Mouse (Mus musculus) kidney, postnatal 0 days (tissue): ENCODE measurements at regions not wholly inside any gene's neighbourhood (a gene's known extent, or its start where the extent isn't known, plus 50 kb on each side); places are given as distances from the start of the nearest gene placed in this dataset.

Experiments
- ATAC-seq: fragments of 200-750 bp; cut with Nextera tagmentation; replicated peaks from 2 replicates; pipeline ENCODE4 v1.8.0; 2017; ENCODE audit warnings: low read depth, moderate number of reproducible peaks, moderate TSS enrichment, moderate library complexity; ENCODE audit not compliant: low FRiP score
- DNase-seq: peaks from one replicate; pipeline ENCODE4 v3.0.0-alpha.2; 2016; ENCODE audit warnings: low spot score
- H3K27ac ChIP-seq: fragments of 300-500 bp; sonication (generic); 2 replicates; pipeline ENCODE4 v1.5.1; 2014; ENCODE audit warnings: mild to moderate bottlenecking
- H3K27me3 ChIP-seq: fragments of 300-500 bp; sonication (generic); 2 replicates; pipeline ENCODE4 v1.6.1; 2014; ENCODE audit warnings: low read length, mixed read lengths; ENCODE audit not compliant: insufficient read depth
- H3K36me3 ChIP-seq: fragments of 300-500 bp; sonication (generic); 2 replicates; pipeline ENCODE4 v1.6.1; 2014; ENCODE audit warnings: low read length, mixed read lengths; ENCODE audit not compliant: insufficient read depth
- H3K4me1 ChIP-seq: fragments of 300-500 bp; sonication (generic); replicated peaks from 2 replicates; pipeline ENCODE4 v1.6.1; 2014; ENCODE audit warnings: antibody characterized with exemption, low read length, mixed read lengths; ENCODE audit not compliant: insufficient read depth
- H3K4me2 ChIP-seq: fragments of 300-500 bp; sonication (generic); 2 replicates; pipeline ENCODE4 v1.6.1; 2014; ENCODE audit warnings: mild to moderate bottlenecking, low read length, moderate library complexity, mixed read lengths
- H3K4me3 ChIP-seq: fragments of 300-500 bp; sonication (generic); replicated peaks from 2 replicates; pipeline ENCODE4 v1.5.1; 2014; ENCODE audit warnings: low read depth, low read length
- H3K9ac ChIP-seq: fragments of 300-500 bp; sonication (generic); 2 replicates; pipeline ENCODE4 v1.6.1; 2014; ENCODE audit warnings: low read depth, low read length
- H3K9me3 ChIP-seq: fragments of 300-500 bp; sonication (generic); replicated peaks from 2 replicates; pipeline ENCODE4 v1.6.1; 2016; ENCODE audit warnings: low read length, inconsistent platforms, mixed read lengths
- CTCF ChIP-seq: IDR thresholded peaks from 2 replicates; pipeline ENCODE4 v1.5.1; 2016; ENCODE audit warnings: antibody characterized with exemption, low read depth, mild to moderate bottlenecking, moderate library complexity
- WGBS: fragments of 180-500 bp; shearing (Covaris S2); extraction: QIAGEN DNeasy Blood & Tissue Kit; methylation state at CpG from one replicate; pipeline ENCODE4 v1.1.7; 2014; 5-methylcytosine and 5-hydroxymethylcytosine counted together

DNA sequence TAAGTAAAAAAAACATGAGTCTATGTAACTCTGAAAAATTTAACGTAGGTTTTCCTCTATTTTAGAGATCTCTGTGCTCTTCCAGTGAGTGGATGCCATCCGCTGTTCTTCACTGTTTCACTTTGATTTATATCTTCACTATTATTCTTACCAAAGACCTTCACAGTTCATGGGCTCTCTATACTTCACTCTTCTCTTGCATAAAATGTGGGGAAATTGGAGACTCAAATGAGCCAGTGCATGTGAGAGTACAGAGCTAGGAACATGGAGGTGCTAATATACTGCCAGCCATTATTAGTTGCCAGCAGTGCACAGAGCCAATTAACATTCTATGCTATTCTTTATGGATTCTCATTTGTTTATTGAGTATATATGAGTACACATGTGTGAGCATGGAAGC lies 237.8 kb upstream of the Slit2 start:
- Histone ChIP-seq H3K9me3 (no peaks in the 10 kb centered on the region), H3K4me1 (no peaks in the 10 kb centered on the region), H3K27ac (no peak overlapping the region), H3K36me3 (no peaks in the 10 kb centered on the region), H3K4me2 (no peak overlapping the region), H3K27me3 (no peaks in the 10 kb centered on the region), H3K9ac (no peak overlapping the region), H3K4me3 (no peak overlapping the region)
- 40% methylated on average over 2 of the region's 2 CpGs for WGBS
- no peak for TF ChIP-seq CTCF
- ATAC-seq (no peak), DNase-seq (peak; percentile 48)

DNA sequence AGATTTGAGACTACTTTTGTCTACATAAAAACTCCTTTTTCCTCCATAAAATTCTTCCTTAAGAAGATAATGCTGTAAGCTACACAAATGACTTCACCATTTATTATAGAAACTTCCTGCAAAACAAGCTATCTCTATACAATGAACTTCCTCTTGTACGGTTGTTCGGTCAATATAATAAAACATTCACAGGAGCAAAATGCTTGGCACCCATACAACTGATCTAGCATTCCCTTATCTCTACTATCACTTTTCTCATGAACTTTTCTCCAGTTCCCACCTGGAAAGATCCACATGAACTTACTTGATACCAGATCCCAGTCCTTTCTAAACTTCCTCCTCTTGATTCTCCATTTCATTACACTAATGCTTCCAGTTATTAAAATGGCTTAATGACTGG lies 231.0 kb upstream of the Slit2 start:
- H3K27me3 ChIP-seq = no peaks in the 10 kb centered on the region
- H3K4me3 ChIP-seq = no peak overlapping the region
- no peaks in the 10 kb centered on the region for H3K36me3 ChIP-seq
- no peaks in the 10 kb centered on the region for H3K4me1 ChIP-seq
- 76% methylated on average over 2 of the region's 2 CpGs for WGBS
- ATAC-seq (no peak), DNase-seq (no peak)
- no peak overlapping the region for H3K4me2 ChIP-seq
- H3K9ac ChIP-seq = no peak overlapping the region
- no peak for TF ChIP-seq CTCF
- no peaks in the 10 kb centered on the region for H3K9me3 ChIP-seq
- no peak overlapping the region for H3K27ac ChIP-seq

DNA sequence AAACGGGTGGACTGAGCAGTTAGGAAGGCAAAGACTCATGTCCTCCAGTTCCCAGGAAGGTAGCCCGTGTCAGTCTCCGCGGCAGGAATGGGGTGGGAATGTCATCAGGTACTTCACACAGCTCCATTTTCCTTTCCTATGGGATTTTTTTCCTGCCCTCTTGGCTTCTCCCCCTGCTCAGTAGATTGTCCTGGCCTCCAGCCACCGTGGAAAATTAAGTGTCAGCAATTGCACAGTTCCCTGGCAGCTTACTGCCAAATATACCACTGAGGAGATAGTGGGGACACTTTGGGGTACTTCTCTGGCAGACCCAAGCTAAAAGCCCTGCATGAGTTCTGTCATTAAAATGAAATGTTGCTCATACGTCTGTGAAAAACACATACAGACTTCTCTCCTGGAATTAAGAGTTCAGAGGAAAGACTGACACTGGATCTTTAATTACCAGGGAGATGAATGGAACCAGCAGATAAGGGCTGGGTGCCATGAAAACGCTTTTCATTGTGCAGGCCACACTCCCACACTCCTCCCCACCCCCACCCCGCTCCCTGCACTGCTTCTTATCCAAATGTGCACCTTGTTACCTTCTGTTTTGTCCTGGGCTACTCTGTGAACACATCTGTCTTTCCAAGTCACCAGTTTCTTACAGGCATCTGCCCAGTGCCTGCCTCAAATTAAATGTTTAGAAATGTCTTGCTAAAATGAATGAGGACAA lies 210.1 kb upstream of the Slit2 start:
- WGBS = 55% methylated on average over 8 of the region's 8 CpGs
- ATAC-seq (no peak), DNase-seq (no peak)
- TF ChIP-seq CTCF = no peak
- Histone ChIP-seq H3K9me3 (no peaks in the 10 kb centered on the region), H3K27ac (no peak overlapping the region), H3K4me3 (no peak overlapping the region), H3K4me1 (no peaks in the 10 kb centered on the region), H3K27me3 (no peaks in the 10 kb centered on the region), H3K9ac (no peak overlapping the region), H3K4me2 (no peak overlapping the region), H3K36me3 (no peaks in the 10 kb centered on the region)

DNA sequence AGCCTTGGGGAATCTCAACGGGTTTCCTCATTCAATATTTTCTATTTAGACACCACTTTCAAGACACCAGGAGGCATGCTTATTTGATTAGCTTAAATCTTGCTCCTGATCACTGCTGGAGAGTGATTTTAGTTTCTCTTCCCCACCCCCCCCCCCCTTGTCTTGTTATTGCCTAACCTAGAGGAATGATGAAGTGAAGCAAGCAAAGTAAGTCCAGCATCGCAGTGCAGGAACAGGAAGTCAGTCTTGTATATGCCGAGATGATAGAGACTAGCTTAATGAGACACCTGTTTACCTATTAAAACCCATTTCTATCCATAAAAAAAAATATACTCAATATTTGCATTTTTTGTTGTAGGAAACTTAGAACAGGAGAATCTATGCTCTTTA lies 209.6 kb upstream of the Slit2 start:
- DNase-seq (no peak), ATAC-seq (no peak)
- 71% methylated on average over 3 of the region's 3 CpGs for WGBS
- no peak for TF ChIP-seq CTCF
- Histone ChIP-seq H3K4me1 (no peaks in the 10 kb centered on the region), H3K9me3 (no peaks in the 10 kb centered on the region), H3K9ac (no peak overlapping the region), H3K27me3 (no peaks in the 10 kb centered on the region), H3K4me3 (no peak overlapping the region), H3K27ac (no peak overlapping the region), H3K4me2 (no peak overlapping the region), H3K36me3 (no peaks in the 10 kb centered on the region)

DNA sequence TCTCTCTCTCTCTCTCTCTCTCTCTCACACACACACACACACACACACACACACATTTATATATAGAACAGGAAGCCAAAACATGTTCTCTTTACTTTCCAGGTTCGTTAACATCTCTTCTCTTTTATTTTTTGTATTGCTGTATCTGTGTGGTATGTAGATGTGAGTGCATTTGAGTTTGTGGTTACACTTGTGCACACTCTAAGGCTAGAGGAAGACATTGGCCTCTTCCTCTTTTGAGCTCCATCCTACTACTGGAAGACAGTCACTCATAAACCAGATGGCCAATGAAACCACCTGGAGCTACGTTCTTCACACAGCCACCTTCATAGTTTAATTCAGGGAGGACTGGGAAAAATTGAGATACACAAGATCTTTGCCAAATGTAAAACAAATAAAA lies 202.1 kb upstream of the Slit2 start:
- Histone ChIP-seq H3K4me2 (no peak overlapping the region), H3K4me1 (no peaks in the 10 kb centered on the region), H3K9me3 (no peaks in the 10 kb centered on the region), H3K4me3 (no peak overlapping the region), H3K27me3 (no peaks in the 10 kb centered on the region), H3K27ac (no peak overlapping the region), H3K9ac (no peak overlapping the region), H3K36me3 (no peaks in the 10 kb centered on the region)
- WGBS = 78% methylated on average over 2 of the region's 2 CpGs
- no peak for DNase-seq
- no peak for TF ChIP-seq CTCF
- no peak for ATAC-seq

DNA sequence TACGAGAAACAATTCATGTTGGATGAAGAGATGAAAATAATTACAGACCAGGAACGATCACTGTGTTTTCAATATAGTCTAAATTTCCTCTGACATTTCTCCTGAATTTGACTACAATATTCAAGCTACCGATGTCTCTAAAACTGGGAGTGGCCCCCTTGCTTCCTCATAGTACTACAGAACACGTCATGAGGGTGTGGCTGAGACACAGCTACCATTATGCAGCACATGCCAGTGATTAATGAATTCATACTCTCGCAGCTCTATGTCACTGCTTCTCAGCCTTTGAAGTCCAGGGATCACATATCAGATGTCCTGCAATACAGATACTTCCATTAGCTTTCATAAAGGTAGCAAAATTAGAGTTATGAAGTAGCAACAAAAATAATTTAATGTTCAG lies 201.3 kb upstream of the Slit2 start:
- no peaks in the 10 kb centered on the region for H3K9me3 ChIP-seq
- H3K9ac ChIP-seq = no peak overlapping the region
- no peaks in the 10 kb centered on the region for H3K27me3 ChIP-seq
- WGBS = 78% methylated on average over 5 of the region's 5 CpGs
- no peak for TF ChIP-seq CTCF
- DNase-seq (no peak), ATAC-seq (no peak)
- H3K36me3 ChIP-seq = no peaks in the 10 kb centered on the region
- H3K4me2 ChIP-seq = no peak overlapping the region
- no peak overlapping the region for H3K4me3 ChIP-seq
- no peak overlapping the region for H3K27ac ChIP-seq
- H3K4me1 ChIP-seq = no peaks in the 10 kb centered on the region

DNA sequence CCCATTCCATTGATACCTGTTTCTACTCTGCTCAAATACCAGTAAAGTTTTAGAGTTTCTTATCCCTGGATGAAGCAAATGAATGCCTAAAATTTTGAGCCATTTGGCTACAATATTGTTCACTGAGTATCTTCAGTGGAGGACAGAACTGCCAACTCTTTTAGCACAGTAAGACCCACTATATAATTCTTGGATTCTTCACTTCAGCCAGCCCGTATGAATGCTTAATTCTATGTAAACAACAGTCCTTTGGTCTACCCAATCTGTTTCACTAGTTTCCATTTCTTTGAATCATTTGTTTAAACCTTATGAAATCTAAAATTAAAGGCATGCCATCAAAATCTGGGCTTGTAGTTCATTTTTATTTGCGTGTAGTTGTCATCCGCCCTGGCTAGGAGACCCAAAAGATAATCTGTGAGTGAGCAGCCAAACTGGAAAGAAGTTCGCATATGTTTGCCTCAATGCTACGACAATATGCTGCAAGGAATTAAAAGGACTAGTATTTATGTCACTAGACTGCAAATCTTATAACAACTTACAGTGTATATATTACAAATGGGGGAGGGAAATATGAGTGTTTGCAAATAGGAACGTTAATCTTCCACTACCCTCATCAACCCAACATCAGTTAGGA lies 188.2 kb upstream of the Slit2 start:
- H3K27me3 ChIP-seq = no peaks in the 10 kb centered on the region
- no peak overlapping the region for H3K4me3 ChIP-seq
- no peak overlapping the region for H3K4me2 ChIP-seq
- no peaks in the 10 kb centered on the region for H3K4me1 ChIP-seq
- no peaks in the 10 kb centered on the region for H3K36me3 ChIP-seq
- DNase-seq (peak; percentile 2), ATAC-seq (no peak)
- no peak overlapping the region for H3K27ac ChIP-seq
- no peak overlapping the region for H3K9ac ChIP-seq
- TF ChIP-seq CTCF = no peak
- 60% methylated on average over 6 of the region's 6 CpGs for WGBS
- no peaks in the 10 kb centered on the region for H3K9me3 ChIP-seq
